Mouse (Mus musculus): ENCODE measurements around the gene Gdap2.

GRCm38 (mm10) chr3:100118681-100119080 lies 43.5 kb upstream of the Gdap2 start:
- no peak for TF ChIP-seq TAL1 (IDR thresholded peaks at IDR 0.05; ENCODE audit: low read length)
- TF ChIP-seq GATA1 (IDR thresholded peaks at IDR 0.05; ENCODE audit: low read length): no peak
